Comparison of ENCODE assay signal across 26 mouse cellular contexts in the genomic region with DNA sequence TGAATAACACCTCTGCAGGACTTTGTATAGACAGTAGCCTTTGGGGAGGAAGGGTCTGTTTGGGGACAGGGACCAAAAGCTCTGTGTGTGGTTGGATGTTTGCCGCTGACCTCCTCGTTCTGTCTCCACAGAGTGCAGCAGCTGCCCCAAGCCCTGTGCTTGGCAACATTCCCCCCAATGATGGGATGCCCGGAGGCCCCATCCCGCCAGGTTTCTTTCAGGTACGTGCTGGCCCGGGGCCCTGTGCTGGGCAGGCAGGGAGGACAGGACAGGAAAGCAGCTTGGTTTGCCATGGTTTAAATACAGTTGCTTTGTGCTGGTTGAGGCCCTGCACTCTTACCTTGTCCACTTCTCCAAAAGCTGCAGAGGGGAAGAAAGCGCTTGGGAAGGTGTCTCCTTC. TPM values are rescaled to one million over a fixed set of nuclear protein-coding genes. Genes with fewer than 3 reads are reported as not detected.
DNase-seq lines count a peak whose midpoint lies in the region; ATAC-seq and TF ChIP-seq lines count a peak whose summit lies in the region.
"Had no signal": no experiment of that assay in that cellular context is flagged by ENCODE, and none has a peak within 500 bp of the region (broad histone marks: within the 10 kb centered on the region; RNA-seq: fewer than 3 reads in every experiment).

No protein-coding gene starts in this region.

- no peaks in the 10 kb centered on the region for H3K36me3 ChIP-seq in kidney, adult 2 months (ENCODE audit: control insufficient read depth, insufficient read depth, low read length)
- peaks cover 13% of the 10 kb centered on the region; the same call in 1 of the 2 replicates for H3K36me3 ChIP-seq in midbrain, embryonic 13.5 days
- H3K36me3 ChIP-seq in midbrain, embryonic 15.5 days (replicated peaks) = no peaks in the 10 kb centered on the region
- no peaks in the 10 kb centered on the region for H3K36me3 ChIP-seq in thymus, adult 2 months (ENCODE audit: control insufficient read depth, insufficient read depth, low read length)

- H3K9ac ChIP-seq in midbrain, embryonic 13.5 days (replicated peaks) = 0 out of 2 replicates have a peak overlapping the region, but pooled peaks have one; percentile 14
- no peak overlapping the region for H3K9ac ChIP-seq in midbrain, embryonic 15.5 days
- H3K9ac ChIP-seq: embryonic facial prominence, embryonic 12.5 days; hindbrain, embryonic 14.5 days; neural tube, embryonic 12.5 days had no signal

- no peak overlapping the region for H3K4me2 ChIP-seq in midbrain, embryonic 13.5 days (replicated peaks)
- H3K4me2 ChIP-seq in midbrain, embryonic 15.5 days = no peak overlapping the region
- H3K4me2 ChIP-seq: embryonic facial prominence, embryonic 12.5 days; heart, embryonic 11.5 days; hindbrain, embryonic 14.5 days; neural tube, embryonic 12.5 days had no signal

- no peak for TF ChIP-seq POLR2A in kidney, adult 2 months (IDR thresholded peaks at IDR 0.05; ENCODE audit: low read depth, low read length)
- no peak for TF ChIP-seq POLR2A in thymus, adult 2 months (IDR thresholded peaks at IDR 0.05; ENCODE audit: control insufficient read depth, extremely low read depth, insufficient read depth, low read length, poor library complexity)

- no peak for ATAC-seq in midbrain, embryonic 13.5 days
- no peak for ATAC-seq in midbrain, embryonic 15.5 days (replicated peaks)
- ATAC-seq: forebrain, embryonic 14.5 days; intestine, postnatal 0 days; lung, postnatal 0 days; Patski had no signal

- no peaks in the 10 kb centered on the region for H3K9me3 ChIP-seq in midbrain, embryonic 13.5 days
- H3K9me3 ChIP-seq in midbrain, embryonic 15.5 days = no peaks in the 10 kb centered on the region
- H3K9me3 ChIP-seq: embryonic facial prominence, embryonic 12.5 days; megakaryocyte, embryonic 14.5 days; neural tube, embryonic 12.5 days had no signal

- TF ChIP-seq CTCF in kidney, adult 2 months (conservative IDR thresholded peaks at IDR 0.05; ENCODE audit: insufficient read depth, insufficient read length, low read depth, low read length) = no peak
- TF ChIP-seq CTCF in thymus, adult 2 months (IDR thresholded peaks at IDR 0.05; ENCODE audit: borderline replicate concordance, control insufficient read depth, extremely low read depth, insufficient read depth, low read length, poor library complexity) = no peak

- 91% methylated on average over 7 of the region's 7 CpGs for WGBS in kidney, adult 2 months
- WGBS in midbrain, embryonic 13.5 days = 92% methylated on average over 7 of the region's 7 CpGs
- 86% methylated on average over 7 of the region's 7 CpGs for WGBS in midbrain, embryonic 15.5 days
- 96% methylated on average over 7 of the region's 7 CpGs for WGBS in thymus, adult 2 months

- no peaks in the 10 kb centered on the region for H3K27me3 ChIP-seq in kidney, adult 2 months (replicated peaks; ENCODE audit: control insufficient read depth, insufficient read depth, low read length)
- no peaks in the 10 kb centered on the region for H3K27me3 ChIP-seq in midbrain, embryonic 13.5 days
- H3K27me3 ChIP-seq in midbrain, embryonic 15.5 days (replicated peaks) = no peaks in the 10 kb centered on the region
- no peaks in the 10 kb centered on the region for H3K27me3 ChIP-seq in thymus, adult 2 months (ENCODE audit: control insufficient read depth, insufficient read depth, low read length)
- H3K27me3 ChIP-seq: embryonic facial prominence, embryonic 12.5 days; megakaryocyte, embryonic 14.5 days; neural tube, embryonic 12.5 days; Patski had no signal

- peaks cover 39% of the 10 kb centered on the region for H3K4me1 ChIP-seq in kidney, adult 2 months (ENCODE audit: control insufficient read depth, insufficient read depth, low read length)
- peaks cover 53% of the 10 kb centered on the region for H3K4me1 ChIP-seq in midbrain, embryonic 13.5 days (replicated peaks)
- peaks cover 22% of the 10 kb centered on the region for H3K4me1 ChIP-seq in midbrain, embryonic 15.5 days
- H3K4me1 ChIP-seq in thymus, adult 2 months (replicated peaks; ENCODE audit: control insufficient read depth, insufficient read depth, low read length) = peaks cover 14% of the 10 kb centered on the region

- H3K27ac ChIP-seq in kidney, adult 2 months (ENCODE audit: insufficient read depth, low read depth, low read length) = no peak overlapping the region
- peak overlapping the region; percentile 10; the same call in 1 of the 2 replicates for H3K27ac ChIP-seq in midbrain, embryonic 13.5 days
- no peak overlapping the region for H3K27ac ChIP-seq in midbrain, embryonic 15.5 days
- no peak overlapping the region for H3K27ac ChIP-seq in thymus, adult 2 months (ENCODE audit: control insufficient read depth, insufficient read depth, low read length)
- H3K27ac ChIP-seq: embryonic facial prominence, embryonic 12.5 days; hindbrain, embryonic 14.5 days; left cerebral cortex, adult 2 months; neural tube, embryonic 12.5 days had no signal

- no peak overlapping the region for H3K4me3 ChIP-seq in kidney, adult 2 months (ENCODE audit: insufficient read depth, low read depth, low read length)
- H3K4me3 ChIP-seq in midbrain, embryonic 13.5 days (replicated peaks) = no peak overlapping the region
- no peak overlapping the region for H3K4me3 ChIP-seq in midbrain, embryonic 15.5 days
- no peak overlapping the region for H3K4me3 ChIP-seq in thymus, adult 2 months (ENCODE audit: control insufficient read depth, insufficient read depth, low read length)
- H3K4me3 ChIP-seq: embryonic facial prominence, embryonic 12.5 days; left cerebral cortex, adult 2 months; megakaryocyte, embryonic 14.5 days; neural tube, embryonic 12.5 days had no signal

- DNase-seq in kidney, adult 2 months = peak; percentile 17
- no peak for DNase-seq in kidney, postnatal 14 days
- DNase-seq in cerebellum, adult 8-10 months = peak; percentile 64
- DNase-seq in cerebellum, postnatal 36 days = peak; percentile 57 to 65
- DNase-seq in thymus, adult 2 months = no peak
- DNase-seq: adrenal gland, postnatal 10 days; embryo, embryonic 11 days; gastrocnemius, postnatal 14 days; heart, adult 11 months; heart, postnatal 36 days; lung, adult 18-20 months; lung, postnatal 4 days; midbrain, embryonic 14.5 days; thymus, postnatal 4 days had no signal

RNA-seq across cellular contexts. Expression of gene Mrpl37, which starts 57.1 kb away (rescaled TPM):
- polyA plus RNA-seq in kidney, adult 2 months (2012; rRNA removed) = 111 and 118 TPM in 2 replicates
- polyA plus RNA-seq in midbrain, embryonic 13.5 days (2015; fragmentation: Nextera tagmentation; extraction: Ambion mirVana) = 72.8 and 84.9 TPM in 2 replicates
- polyA plus RNA-seq in midbrain, embryonic 15.5 days (2015; fragmentation: Nextera tagmentation; extraction: Ambion mirVana) = 77.7 and 82.3 TPM in 2 replicates
- polyA plus RNA-seq in thymus, adult 2 months (2012; rRNA removed) = 82.5 and 94.7 TPM in 2 replicates

RNA-seq across cellular contexts. Expression of gene Cyb5rl, which starts 57.2 kb away (rescaled TPM):
- polyA plus RNA-seq in kidney, adult 2 months (2012; rRNA removed) = 19.0 and 21.7 TPM in 2 replicates
- 3.5 and 4.2 TPM in 2 replicates for polyA plus RNA-seq in midbrain, embryonic 13.5 days (2015; fragmentation: Nextera tagmentation; extraction: Ambion mirVana)
- polyA plus RNA-seq in midbrain, embryonic 15.5 days (2015; fragmentation: Nextera tagmentation; extraction: Ambion mirVana) = 3.7 and 4.7 TPM in 2 replicates
- 7.4 and 9.4 TPM in 2 replicates for polyA plus RNA-seq in thymus, adult 2 months (2012; rRNA removed)

Comparison
In these comparisons a context has a peak if more than half of its experiments do, and no peak if none do; other contexts are left out.
1. DNase-seq: peak in kidney, adult 2 months (single experiment), cerebellum, adult 8-10 months (single experiment) and cerebellum, postnatal 36 days (2 of 2); none in kidney, postnatal 14 days (single experiment) and thymus, adult 2 months (single experiment).